Mouse (Mus musculus) left cerebral cortex, postnatal 4 days (tissue): ENCODE data around the gene Sowahb. TPM values are rescaled to one million over a fixed set of nuclear protein-coding genes. Genes with fewer than 3 reads are reported as not detected.

Experiments
- DNase-seq: peaks from one replicate; pipeline ENCODE4 v3.0.0-alpha.2; 2022
- intact Hi-C: fragments of 180-260 bp; cut with DNase I; formaldehyde crosslinking; loops from one replicate; pipeline ENCODE4 v1.15.1; 2025
- total RNA-seq, 2 experiments: library from RNA; stranded (reverse); gene quantifications; 2 replicates each; pipeline ENCODE4 v1.2.3; 2021

Sowahb gene
- under 1 TPM; 0.64 to 0.74 TPM for total RNA-seq

DNA sequence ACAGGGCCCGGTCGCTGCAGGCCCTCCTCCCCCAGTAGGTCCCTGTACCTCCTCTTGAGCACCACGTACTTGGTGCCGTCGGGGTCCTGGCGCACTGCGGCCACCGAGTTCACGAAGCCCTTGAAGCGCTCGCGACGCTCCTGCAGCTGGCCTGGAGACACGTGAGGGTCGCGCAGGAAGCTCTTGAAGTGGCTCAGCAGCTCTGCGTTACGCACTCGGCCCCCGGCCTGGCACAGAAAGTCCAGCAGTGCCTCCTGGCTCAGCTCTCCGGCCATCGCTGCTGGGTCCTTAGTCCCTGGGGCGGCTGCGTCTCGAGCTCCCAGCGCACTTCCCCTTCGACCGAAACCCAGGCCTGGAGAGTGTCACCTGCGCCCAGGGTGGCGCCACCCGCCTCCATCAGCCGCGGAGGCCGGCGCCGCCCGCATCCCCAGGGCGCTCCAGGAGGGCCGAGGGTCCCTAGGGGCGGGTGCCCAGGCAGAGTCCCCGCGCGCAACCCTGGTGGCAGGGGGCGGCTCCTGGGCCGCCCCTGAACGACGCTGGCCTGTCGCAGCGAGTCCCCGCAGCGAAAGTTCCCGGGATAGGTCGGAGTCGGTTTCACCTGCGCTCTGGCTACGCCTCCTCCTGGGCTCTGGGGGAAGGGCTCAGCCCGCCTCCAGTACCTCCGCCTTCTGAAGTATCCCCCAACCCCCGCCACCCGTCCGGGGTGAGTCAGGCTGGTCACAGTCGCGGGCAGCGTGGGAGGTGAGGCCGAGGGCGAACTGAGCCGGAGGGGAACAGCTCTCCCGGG lies at the start of gene Sowahb:
TSS of gene Sowahb (minus strand) at position 439 of the 787 bp plus-strand sequence.
- peak; percentile 29 for DNase-seq
- intact Hi-C loops = no loop called here

DNA sequence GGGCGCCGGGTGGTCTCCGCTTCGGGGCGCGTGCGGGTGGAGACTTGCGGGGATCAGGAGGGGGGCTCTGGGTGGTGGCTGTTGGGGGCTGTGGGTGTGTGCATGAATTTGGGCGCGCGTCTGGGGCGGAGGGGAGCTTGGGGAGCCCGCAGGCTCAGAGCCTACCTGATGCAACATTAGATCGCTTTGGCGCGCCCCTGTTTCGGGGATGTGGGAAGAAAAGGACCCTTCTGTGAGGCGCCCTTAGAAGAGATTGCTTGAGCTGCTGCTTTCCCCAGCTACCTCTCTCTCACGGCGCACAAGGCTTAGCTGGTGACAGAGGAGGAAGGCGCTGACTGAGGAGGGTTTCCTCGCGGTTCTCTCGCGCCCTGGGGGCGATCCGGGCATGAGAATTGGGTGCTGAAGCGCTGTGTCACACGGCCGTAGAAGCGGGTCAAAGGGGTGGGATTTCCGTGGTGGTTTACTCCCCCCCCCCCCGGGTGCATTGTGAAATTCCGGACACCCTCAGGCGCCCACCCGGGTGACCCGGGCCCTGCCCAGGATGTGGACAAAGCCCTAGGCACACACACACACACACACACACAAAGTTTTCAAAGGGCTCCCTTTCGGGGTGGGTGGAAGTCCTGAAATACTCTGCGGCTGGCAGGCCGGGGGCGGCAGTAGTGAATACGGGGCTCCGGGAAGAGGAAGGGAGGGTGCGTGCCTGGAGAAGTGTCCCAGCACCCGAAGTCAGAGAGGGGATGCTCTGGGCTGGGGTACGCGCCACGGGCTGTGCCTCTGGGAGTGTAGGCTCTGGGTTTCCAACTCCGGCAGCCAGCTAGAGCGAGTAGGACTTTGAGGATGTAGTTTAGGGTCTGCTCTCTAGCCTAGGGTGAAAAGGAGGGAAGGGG lies 49.1 kb upstream of the Sowahb start:
- intact Hi-C loops = no loop called here
- DNase-seq = peak; percentile 32

DNA sequence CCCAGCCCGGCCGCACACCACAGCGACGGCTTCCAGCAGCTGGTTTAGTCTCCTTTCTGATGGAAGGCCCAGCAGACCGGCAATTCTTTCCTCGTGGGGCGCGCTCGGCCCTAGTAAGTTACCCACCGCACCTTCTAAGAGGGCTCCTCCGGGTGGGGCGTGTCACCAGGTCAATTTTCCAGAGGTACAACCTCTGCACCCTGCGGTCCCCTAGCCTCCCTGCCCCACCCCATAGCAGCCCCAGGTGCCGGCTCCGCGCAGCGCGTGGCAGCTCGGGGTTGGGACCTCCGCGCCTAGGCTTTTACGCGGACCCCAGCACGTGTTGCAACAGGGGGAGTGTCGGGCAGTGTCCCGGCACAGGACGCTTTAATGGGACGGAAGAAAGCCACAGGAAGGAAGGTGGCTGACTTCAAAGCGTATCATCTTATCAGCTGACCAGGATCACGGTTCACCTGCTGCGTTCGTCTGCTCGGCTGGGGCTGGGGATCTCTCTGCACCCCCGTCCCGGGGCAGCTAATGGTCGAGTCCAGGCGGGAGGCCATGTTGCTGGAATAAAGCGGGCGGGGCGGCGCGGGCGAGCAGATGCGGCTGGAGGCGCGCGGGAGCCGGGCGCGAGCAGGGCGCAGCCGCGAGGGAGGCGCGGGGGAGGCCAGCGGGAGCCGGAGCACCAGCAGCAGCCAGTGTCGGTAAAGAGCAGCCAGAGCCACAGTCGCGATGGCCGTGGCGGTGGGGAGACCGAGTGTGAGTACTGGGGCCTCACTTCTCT lies 48.2 kb upstream of the Sowahb start, which contains the start of gene Sept11:
TSS of gene Sept11 (plus strand) at position 581 of the 766 bp plus-strand sequence.
- intact Hi-C loops = no loop called here
- DNase-seq = peak; percentile 95

DNA sequence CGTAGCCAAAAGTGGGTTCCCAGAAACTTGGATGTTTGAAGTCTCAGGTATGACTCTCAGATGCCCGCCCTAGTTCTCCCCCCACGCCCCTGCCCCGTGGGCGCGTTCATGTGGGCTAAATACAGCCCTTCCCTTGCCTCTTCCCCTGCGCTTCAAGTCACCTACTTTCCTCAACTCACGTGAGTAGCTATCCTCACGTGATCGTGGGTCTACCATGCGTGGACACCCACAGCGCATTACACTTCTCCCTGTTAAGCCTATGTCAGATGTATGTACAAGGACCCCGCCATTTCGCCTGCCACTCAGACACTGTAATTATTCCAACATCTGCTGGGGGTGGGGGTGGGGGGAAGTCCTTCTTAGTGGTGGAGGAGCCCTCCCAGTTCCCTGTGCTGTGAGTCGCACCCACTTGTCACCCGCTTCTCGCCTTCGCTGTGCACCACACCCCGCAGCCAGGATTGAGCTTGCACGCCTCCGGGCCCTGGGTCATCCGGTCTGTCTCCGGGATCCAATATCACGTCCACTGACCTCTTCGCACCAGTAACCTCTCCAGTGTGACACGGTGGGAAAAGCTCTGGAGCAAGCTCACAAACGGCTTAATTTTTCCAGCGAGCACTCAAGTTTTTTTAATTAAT lies 47.4 kb upstream of the Sowahb start:
- peak; percentile 32 for DNase-seq
- intact Hi-C loops = no loop called here

DNA sequence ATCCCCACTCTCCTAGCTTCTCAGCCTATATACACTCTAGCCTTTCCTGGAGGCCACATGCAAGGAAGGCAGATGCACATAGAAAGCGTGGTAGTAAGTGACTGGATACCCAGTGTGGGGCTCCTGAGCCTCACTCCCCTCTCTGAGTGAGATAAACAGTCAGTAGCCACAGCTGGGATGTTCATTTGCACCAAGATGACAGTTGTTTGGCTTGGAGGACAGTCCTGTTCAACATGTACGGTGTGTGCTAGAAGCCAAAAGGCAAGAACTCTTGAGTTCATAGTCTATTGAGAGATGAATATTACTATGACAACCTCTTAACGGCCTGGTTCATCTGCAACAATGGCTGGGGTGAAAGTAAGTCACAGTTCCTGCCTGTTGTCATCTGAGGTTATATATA lies 46.4 kb upstream of the Sowahb start:
- intact Hi-C loops = no loop called here
- no peak for DNase-seq

DNA sequence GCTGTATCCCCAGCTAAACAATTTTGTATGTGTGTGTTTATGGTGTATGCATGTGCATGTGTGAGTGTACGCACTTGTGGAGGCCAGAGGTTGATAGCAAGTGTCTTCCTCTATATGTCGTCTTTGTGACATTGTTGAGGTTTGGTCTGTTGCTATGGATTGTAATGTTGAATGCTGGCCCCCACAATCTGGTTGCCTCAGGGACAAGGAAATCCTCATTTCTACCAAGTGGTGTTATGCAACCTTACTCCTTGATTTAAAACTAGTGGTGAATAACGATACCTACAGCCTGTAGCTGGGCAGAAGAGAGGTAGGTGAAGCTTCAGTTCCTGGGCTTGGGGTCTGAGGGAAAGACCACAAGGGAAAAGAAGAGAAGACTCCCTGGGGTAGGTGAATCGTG lies 41.1 kb upstream of the Sowahb start:
- no peak for DNase-seq
- intact Hi-C loops = no loop called here

DNA sequence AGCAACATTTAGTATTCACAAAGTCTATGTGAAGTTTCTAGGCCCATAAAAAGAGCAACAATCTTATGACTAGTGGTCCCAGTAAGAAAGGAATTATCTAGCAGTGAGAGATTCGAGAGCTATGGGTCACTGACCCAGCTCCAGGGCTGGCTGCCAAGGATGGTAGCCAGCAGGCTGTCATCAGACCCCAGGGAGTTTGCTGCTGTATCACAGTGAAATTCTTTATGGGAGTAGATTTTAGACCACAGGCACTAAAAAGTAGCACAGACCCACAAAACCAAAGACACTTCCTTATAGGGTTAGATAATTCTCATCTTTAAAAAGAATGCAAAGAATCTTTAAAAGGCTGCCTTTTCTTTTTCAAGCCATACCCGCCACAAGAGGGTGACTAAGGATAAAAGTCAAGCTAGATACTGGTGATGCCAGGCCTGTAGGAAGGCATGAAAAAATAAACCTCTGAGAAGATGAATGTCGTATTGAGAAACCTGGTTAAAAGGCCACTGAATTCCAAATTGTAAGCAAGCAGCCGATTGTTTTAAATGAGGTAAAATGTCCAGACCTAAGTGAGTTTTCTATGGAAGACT lies 40.3 kb upstream of the Sowahb start:
- intact Hi-C loops = no loop called here
- peak; percentile 28 for DNase-seq

DNA sequence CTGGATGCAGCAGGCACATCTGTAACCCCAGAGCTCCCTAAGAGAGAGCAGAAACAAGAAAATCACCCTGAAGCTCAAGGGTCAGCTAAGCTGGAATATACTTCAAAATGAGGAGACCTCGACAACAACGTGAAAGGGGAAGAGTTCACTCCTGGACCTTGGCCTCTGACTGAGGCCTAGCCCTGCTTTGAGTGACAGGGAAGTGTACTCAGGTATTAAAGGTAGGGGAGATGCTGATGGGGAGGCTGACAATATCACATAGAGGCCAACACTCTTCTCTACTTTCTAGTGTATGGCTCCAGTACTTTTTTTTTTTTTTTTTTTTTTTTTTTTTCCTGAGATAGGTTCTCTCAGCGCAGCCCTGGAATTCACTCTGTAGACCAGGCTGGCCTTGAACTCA lies 34.8 kb upstream of the Sowahb start:
- DNase-seq = no peak
- intact Hi-C loops = no loop called here

DNA sequence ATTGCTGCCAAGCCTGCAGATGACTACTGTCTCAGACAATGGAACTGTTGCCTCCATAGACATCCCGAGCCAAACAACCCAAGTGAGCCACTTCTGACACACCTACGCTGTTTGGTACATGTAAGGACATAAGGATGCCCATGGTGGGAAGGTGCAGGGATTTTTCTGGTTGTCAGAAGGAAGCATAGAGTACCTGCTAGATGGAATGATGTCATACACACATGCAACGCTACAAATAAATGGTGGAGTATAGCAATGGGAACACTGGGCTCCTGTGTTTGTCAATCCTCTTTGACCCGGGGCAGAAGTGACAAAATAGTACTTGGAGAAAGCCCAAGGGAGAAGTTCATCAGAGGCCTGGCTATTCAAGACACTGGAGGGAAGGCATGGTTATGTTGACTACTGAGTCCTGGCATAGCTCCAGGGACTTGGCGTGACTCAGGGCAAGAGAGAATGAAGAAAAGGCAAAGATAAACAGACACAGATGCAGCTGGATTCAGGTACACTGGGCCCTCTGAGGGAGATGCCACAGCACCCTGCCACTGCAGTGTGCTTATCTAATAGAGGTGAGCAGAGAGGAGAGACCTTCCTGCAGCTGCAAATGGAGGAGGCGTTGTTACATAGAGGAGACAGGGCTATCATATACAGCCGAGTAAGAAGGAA lies 33.0 kb upstream of the Sowahb start:
- intact Hi-C loops = no loop called here
- no peak for DNase-seq

DNA sequence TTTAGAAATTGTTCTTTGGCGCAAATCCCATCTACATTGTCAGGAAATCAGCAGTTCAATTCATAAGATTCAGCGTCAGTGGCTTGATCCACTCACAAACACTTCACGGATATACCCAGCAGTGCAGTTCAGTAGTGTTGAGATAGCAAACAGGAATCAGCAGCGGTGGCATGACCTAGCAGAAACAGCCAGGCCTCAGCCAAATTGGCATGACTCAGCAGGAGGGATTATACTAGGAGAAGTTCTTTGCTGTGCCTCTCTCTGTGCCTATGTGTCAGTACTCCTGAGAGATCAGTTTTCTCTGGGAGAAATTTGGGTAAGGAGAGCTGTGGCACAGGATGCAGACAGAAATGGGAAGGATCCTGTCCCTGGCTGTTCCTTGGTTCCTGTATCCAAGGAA lies 16.0 kb upstream of the Sowahb start:
- intact Hi-C loops = no loop called here
- DNase-seq = no peak

DNA sequence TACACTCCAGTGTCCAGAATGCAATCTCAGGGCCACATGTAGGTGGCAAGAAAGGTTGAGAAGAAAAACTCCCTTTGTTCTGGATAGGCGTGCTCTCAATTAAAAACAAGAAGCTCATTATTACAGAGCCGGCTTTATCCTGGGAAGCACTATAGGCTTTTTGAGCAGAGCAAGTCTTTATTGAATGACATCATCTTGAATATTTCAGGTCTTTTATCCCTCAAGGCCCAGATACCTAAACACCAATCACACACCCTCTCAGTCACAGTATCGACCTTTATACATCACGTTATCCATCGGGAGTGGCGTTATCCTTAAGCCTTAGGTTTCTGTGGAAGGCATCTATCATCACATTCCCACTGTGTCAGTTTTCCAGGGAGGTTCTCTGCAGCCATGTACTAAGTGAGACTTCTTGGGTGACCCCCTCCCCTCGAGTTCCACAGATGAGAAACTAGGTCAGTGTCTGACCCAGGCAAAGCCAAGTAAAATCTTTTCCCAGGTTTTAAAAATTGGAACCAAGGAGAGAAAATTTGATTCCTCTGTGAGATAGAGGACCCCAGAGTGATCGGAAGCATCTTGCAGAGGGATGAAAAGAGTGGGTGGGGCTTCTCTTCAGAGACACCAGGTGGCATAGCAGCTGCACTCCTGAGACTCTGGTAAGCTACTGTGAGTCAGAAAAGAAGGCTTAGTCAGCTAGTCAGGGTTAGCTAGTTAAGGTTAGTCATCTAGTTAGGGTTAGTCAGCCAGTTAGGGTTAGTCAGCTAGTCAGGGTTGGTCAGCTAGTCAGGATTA lies 9.0 kb upstream of the Sowahb start:
- intact Hi-C loops = no loop called here
- no peak for DNase-seq

DNA sequence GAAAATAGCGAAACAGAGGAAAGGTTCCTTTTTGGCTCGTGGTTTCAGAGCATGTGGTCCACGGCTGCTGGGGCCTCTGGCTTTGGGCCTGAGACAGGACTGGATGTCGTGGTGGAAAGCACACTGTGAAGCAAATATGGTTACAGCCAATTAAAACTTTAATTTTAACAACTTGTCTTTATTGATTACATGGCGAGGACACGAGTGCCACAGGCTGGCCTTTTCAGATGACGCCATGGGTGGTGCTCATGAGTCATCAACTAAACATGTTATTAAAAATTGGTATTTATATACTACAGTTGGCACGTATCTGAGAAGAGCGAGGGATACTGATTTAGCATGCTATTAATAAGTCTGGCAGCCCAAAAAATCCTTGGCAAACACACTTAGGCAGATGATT lies 7.1 kb upstream of the Sowahb start:
- intact Hi-C loops = no loop called here

DNA sequence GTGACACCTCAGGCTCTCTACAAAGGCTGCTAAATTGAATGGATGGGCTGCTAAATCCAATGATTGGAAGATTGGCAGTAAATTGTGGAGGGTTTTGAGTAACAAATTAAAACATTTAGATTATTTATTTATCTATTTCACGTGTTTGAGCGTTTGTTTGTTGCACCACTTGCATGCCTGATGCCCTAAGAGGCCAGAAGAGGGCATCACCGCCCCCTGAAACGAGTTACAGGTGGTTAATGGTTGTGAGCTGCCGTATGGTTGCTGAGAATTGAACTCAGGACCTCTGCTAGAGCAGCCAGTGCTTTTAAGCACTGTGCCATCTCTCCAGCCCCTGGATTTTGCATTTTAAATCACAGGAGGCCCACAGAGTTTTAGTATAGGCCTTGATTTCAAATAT lies 6.2 kb upstream of the Sowahb start:
- intact Hi-C loops = no loop called here
- no peak for DNase-seq

More for the DNA sequence above, 7.1 kb upstream of the Sowahb start:
- DNase-seq = peak; percentile 67

DNA sequence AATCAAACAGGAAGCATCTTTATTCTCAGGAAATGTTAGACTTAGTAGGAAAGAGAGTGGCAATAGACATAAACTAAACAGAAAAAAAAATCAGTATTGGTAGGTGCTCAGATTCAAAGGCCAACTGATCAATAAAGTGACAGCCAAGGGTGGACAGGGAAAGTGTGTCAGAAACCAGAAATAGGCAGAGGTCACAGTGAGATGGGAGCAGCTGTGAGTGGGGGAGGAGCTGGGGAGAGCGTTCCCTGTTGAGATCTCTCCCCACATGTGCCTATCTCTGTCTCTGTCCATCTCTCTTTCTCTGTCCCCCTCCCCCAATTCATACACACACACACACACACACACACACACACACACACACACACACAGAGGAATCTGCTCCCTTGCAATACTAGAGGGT lies 5.1 kb upstream of the Sowahb start:
- intact Hi-C loops = no loop called here
- DNase-seq = no peak

DNA sequence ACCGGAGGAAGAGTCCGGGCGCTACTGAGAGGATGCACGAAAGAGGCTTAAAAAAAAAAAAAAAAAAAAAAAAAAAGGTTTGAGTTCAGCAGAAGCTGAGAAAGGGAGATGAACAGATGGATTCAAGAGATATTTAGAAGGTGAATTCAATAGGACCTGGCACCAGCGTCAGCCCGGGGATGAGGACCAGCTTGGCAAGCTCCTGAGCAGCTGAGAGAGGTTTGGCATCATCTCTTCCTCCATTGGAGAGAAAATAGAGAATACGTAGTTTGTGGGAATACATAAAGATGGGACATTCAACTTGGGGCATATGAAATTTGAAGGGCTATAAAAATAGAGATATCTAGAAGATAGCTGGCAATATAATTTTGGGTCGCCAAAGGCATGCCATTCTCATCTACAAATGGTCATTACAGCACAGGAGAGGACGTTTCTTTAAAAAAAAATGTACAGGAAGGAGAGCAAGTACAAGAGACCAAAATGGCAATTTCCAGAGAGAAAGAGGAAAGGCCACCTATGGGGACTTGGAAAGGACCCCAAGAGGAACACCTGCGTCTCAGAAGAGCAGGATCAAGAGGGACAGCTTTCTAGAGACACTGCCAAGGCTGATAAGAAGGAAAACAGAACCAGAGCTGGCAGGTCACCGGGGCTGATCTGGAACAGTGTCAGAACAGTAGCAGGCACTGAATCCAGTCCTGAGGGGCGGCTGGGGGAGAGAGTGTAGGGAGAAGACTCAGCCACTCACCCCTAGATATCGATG lies 3.8 kb upstream of the Sowahb start:
- intact Hi-C loops = no loop called here

DNA sequence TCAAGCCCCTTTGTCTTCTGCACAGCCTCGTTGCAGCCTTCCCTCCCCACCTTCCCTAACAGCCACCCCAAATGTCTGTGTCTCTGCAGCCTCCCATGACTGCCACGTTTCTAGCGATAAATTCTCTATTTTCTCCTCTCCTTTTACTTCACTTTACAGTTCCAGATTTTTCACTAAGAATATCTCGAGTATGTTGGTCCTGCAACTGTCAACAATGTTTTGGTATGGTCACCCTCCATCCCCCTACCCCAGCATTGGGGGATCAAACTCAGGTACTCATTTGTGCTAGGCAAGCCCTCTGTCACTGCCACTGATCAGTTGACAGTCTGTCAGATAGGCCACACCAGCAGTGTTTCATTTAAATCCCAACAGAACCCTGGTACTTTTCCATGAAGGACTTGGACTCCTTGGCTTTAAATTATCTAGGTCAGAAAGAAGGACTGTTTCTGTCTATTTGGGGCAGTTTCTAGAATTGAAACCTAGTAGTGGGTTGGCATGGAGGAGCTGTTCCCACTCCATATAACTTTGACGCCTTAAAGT lies 1.6 kb upstream of the Sowahb start:
- intact Hi-C loops = no loop called here
- DNase-seq = no peak

More for the DNA sequence above, 3.8 kb upstream of the Sowahb start:
- DNase-seq = peak; percentile 82

DNA sequence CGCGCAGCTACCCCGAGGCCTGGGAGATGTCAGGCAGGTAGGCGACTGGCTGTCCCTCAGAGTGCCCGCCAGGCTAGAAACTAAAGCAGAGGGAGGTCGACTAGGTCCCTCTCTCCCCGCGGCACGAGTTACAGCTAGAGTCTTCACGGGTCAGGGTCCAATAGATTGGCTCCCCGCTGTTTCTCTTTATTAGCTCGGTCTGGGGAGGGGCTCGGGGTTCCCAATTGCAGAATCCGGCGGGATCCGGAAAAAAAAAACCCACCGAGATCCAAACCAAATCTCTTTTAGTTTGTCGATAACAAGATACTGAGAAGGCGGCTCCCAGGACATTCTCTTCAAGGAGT lies 521 bp upstream of the Sowahb start:
- DNase-seq = no peak
- intact Hi-C loops = no loop called here
